Mouse (Mus musculus): ENCODE measurements around the gene Endod1.

DNA sequence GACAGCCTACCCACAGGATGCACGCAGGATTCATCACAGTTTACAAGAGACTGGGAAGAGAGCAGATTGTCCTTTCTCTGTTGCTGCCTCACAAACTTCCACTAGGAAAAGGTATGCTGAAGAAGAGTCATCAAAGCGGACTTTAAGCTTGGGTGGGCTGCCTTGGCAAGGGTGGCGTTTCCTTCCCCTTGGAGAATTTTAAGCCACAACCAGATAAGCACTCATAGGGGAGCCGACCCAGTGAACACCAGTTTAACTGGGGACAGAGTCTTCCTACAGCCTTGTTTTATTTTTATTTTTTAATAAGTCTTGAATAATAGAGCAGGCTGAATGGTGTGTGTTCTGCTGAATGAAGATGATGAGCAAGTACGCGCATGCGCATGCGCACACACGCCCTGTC is 16.6 kb downstream of the Endod1 start:
- TF ChIP-seq CTCF (IDR thresholded peaks at IDR 0.05; ENCODE audit: extremely low read depth, insufficient read depth, insufficient read length, insufficient replicate concordance), result no peak
- TF ChIP-seq POLR2A (IDR thresholded peaks at IDR 0.05; ENCODE audit: low read depth, low read length), result no peak
